Mouse (Mus musculus) testis, adult 2 months (tissue): ENCODE data around the gene 4930507D05Rik. TPM values are rescaled to one million over a fixed set of nuclear protein-coding genes. Genes with fewer than 3 reads are reported as not detected.
"Not testable (repeated sequence)": the region's sequence is repeated elsewhere in the genome, so short reads cannot be mapped to it uniquely, and the experiment has no call there.

ENCODE experiments used
- H3K27ac ChIP-seq: fragments of 200-500 bp; 2 replicates; pipeline ENCODE4 v1.5.1; 2012; ENCODE audit warnings: low read depth, low read length; ENCODE audit not compliant: control insufficient read depth, insufficient read depth
- H3K27me3 ChIP-seq: fragments of 200-500 bp; 2 replicates; pipeline ENCODE4 v1.6.1; 2012; ENCODE audit warnings: mild to moderate bottlenecking, low read length, moderate library complexity; ENCODE audit not compliant: control insufficient read depth, insufficient read depth
- H3K36me3 ChIP-seq: fragments of 200-500 bp; 2 replicates; pipeline ENCODE4 v1.6.1; 2012; ENCODE audit warnings: mild to moderate bottlenecking, low read length; ENCODE audit not compliant: control insufficient read depth, insufficient read depth
- H3K4me1 ChIP-seq: fragments of 200-500 bp; 2 replicates; pipeline ENCODE4 v1.6.1; 2012; ENCODE audit warnings: low read length; ENCODE audit not compliant: control insufficient read depth, insufficient read depth
- H3K4me3 ChIP-seq: fragments of 200-500 bp; 2 replicates; pipeline ENCODE4 v1.5.1; 2012; ENCODE audit warnings: low read depth, mild to moderate bottlenecking, low read length, moderate library complexity, mixed read lengths; ENCODE audit not compliant: control insufficient read depth
- CTCF ChIP-seq: fragments of 200-500 bp; IDR thresholded peaks from 2 replicates; pipeline ENCODE4 v1.5.1; 2012; ENCODE audit warnings: low read depth, mild to moderate bottlenecking, inconsistent platforms, low read length, moderate library complexity; ENCODE audit not compliant: control insufficient read depth, insufficient read depth, insufficient replicate concordance
- POLR2A ChIP-seq: fragments of 200-500 bp; IDR thresholded peaks from 2 replicates; pipeline ENCODE4 v1.6.1; 2012; ENCODE audit warnings: low read depth, mild to moderate bottlenecking, inconsistent platforms, low read length, moderate library complexity; ENCODE audit not compliant: control insufficient read depth
- polyA plus RNA-seq: library from polyadenylated mRNA; depleted of rRNA; stranded (reverse); fragments of >200 nt; gene quantifications from 2 replicates; pipeline ENCODE4 v1.2.3, GENCODE M21; 2012

Gene 4930507D05Rik
- polyA plus RNA-seq, 1 experiment = 6.2 TPM

- TF ChIP-seq POLR2A (peak; percentile 36; the same call in 1 of the 2 replicates), CTCF (0 out of 2 replicates have a peak, but pooled peaks have one; percentile 6)
- H3K27me3 ChIP-seq = no peaks in the 10 kb centered on the region
- H3K36me3 ChIP-seq = no peaks in the 10 kb centered on the region; the same call in none of the 2 replicates
- H3K4me1 ChIP-seq = peaks cover 4% of the 10 kb centered on the region
- peak overlapping the region; percentile 91 for H3K4me3 ChIP-seq
- peak overlapping the region; percentile 97 for H3K27ac ChIP-seq
Measured at GRCm38 (mm10) chr10:62450280-62450640, 971 bp downstream of the 4930507D05Rik start.

- not testable (repeated sequence) for H3K4me1 ChIP-seq, H3K36me3 ChIP-seq, H3K27ac ChIP-seq, H3K27me3 ChIP-seq
- H3K4me3 ChIP-seq = peak overlapping the region; percentile 91
Measured at GRCm38 (mm10) chr10:62452001-62452400, 2.7 kb downstream of the 4930507D05Rik start.

GRCm38 (mm10) chr10:62461321-62461720 is 12.0 kb downstream of the 4930507D05Rik start:
- TF ChIP-seq CTCF = no peak
- TF ChIP-seq POLR2A = no peak
- H3K36me3 ChIP-seq = peaks cover 3% of the 10 kb centered on the region; the same call in 1 of the 2 replicates
- H3K4me1 ChIP-seq = no peaks in the 10 kb centered on the region
- no peak overlapping the region for H3K4me3 ChIP-seq
- H3K27me3 ChIP-seq = no peaks in the 10 kb centered on the region
- H3K27ac ChIP-seq = no peak overlapping the region

GRCm38 (mm10) chr10:62469736-62470135 is 20.4 kb downstream of the 4930507D05Rik start:
- Histone ChIP-seq H3K4me1 (no peaks in the 10 kb centered on the region), H3K4me3 (no peak overlapping the region)
- no peak for TF ChIP-seq POLR2A
- TF ChIP-seq CTCF = no peak

GRCm38 (mm10) chr10:62471105-62471504 is 21.8 kb downstream of the 4930507D05Rik start:
- Histone ChIP-seq H3K27me3 (no peaks in the 10 kb centered on the region), H3K4me3 (no peak overlapping the region), H3K4me1 (peaks cover 2% of the 10 kb centered on the region; the same call in 1 of the 2 replicates), H3K36me3 (no peaks in the 10 kb centered on the region; the same call in 1 of the 2 replicates), H3K27ac (no peak overlapping the region)
- TF ChIP-seq POLR2A (no peak), CTCF (no peak)

More at GRCm38 (mm10) chr10:62469736-62470135, 20.4 kb downstream of the 4930507D05Rik start:
- H3K36me3 ChIP-seq = no peaks in the 10 kb centered on the region; the same call in 1 of the 2 replicates
- H3K27ac ChIP-seq = no peak overlapping the region
- H3K27me3 ChIP-seq = no peaks in the 10 kb centered on the region

GRCm38 (mm10) chr10:62474944-62475343 is 25.7 kb downstream of the 4930507D05Rik start:
- TF ChIP-seq POLR2A = no peak
- TF ChIP-seq CTCF = no peak
- Histone ChIP-seq H3K36me3 (no peaks in the 10 kb centered on the region; the same call in 1 of the 2 replicates), H3K4me3 (no peak overlapping the region), H3K4me1 (peaks cover 2% of the 10 kb centered on the region; the same call in 1 of the 2 replicates), H3K27me3 (no peaks in the 10 kb centered on the region), H3K27ac (no peak overlapping the region)

GRCm38 (mm10) chr10:62476980-62477379 is 27.7 kb downstream of the 4930507D05Rik start:
- peaks cover 2% of the 10 kb centered on the region; the same call in 1 of the 2 replicates for H3K4me1 ChIP-seq
- no peak overlapping the region for H3K4me3 ChIP-seq
- TF ChIP-seq CTCF = no peak
- TF ChIP-seq POLR2A = no peak
- H3K27ac ChIP-seq = no peak overlapping the region
- H3K36me3 ChIP-seq = no peaks in the 10 kb centered on the region; the same call in 1 of the 2 replicates
- no peaks in the 10 kb centered on the region for H3K27me3 ChIP-seq

- H3K4me3 ChIP-seq = no peak overlapping the region
- no peak overlapping the region for H3K27ac ChIP-seq
- no peaks in the 10 kb centered on the region; the same call in 1 of the 2 replicates for H3K36me3 ChIP-seq
- TF ChIP-seq CTCF (no peak), POLR2A (no peak)
- H3K4me1 ChIP-seq = no peaks in the 10 kb centered on the region; the same call in none of the 2 replicates
- H3K27me3 ChIP-seq = no peaks in the 10 kb centered on the region
Measured at GRCm38 (mm10) chr10:62481108-62481852, 32.0 kb downstream of the 4930507D05Rik start.
